Mouse (Mus musculus) MEL (cell line): ENCODE data around the gene Fcrlb.

Source experiments
- BHLHE40 ChIP-seq: IDR thresholded peaks from 2 replicates; pipeline ENCODE4 v1.6.1; 2012; ENCODE audit warnings: low read depth, mild to moderate bottlenecking, inconsistent platforms, low read length, improper control_type of control experiment, borderline replicate concordance
- E2F4 ChIP-seq: IDR thresholded peaks from 2 replicates; pipeline ENCODE4 v1.6.1; 2011; ENCODE audit warnings: low read depth, low read length, improper control_type of control experiment, borderline replicate concordance
- MEF2A ChIP-seq: IDR thresholded peaks from 2 replicates; pipeline ENCODE4 v1.6.1; 2014; ENCODE audit warnings: low read depth, mild to moderate bottlenecking, inconsistent platforms, low read length, improper control_type of control experiment; ENCODE audit not compliant: poor library complexity, insufficient replicate concordance, severe bottlenecking; ENCODE audit errors: extremely low read depth
- MXI1 ChIP-seq: IDR thresholded peaks from 2 replicates; pipeline ENCODE4 v1.6.1; 2011; ENCODE audit warnings: mild to moderate bottlenecking, low read depth, low read length, improper control_type of control experiment
- POLR2A ChIP-seq, 2 experiments: IDR thresholded peaks; 2 replicates each; pipeline ENCODE4 v1.6.1; 2011 to 2012; ENCODE audit warnings: low read length in 2 of 2, mild to moderate bottlenecking in 2 of 2, control low read depth in 1 of 2, improper control_type of control experiment in 1 of 2, low read depth in 1 of 2, moderate library complexity in 1 of 2; ENCODE audit not compliant: control insufficient read depth in 1 of 2, insufficient read depth in 1 of 2, poor library complexity in 1 of 2
- POLR2AphosphoS2 ChIP-seq: IDR thresholded peaks from 2 replicates; pipeline ENCODE4 v1.6.1; 2011; ENCODE audit warnings: low read length, improper control_type of control experiment
- RAD21 ChIP-seq: IDR thresholded peaks from 2 replicates; pipeline ENCODE4 v1.6.1; 2011; ENCODE audit warnings: mild to moderate bottlenecking, low read depth, low read length, improper control_type of control experiment
- SIN3A ChIP-seq: IDR thresholded peaks from 2 replicates; pipeline ENCODE4 v1.6.1; 2012; ENCODE audit warnings: low read length, improper control_type of control experiment, inconsistent platforms
- USF2 ChIP-seq, 2 experiments: IDR thresholded peaks; 2 replicates each; pipeline ENCODE4 v1.6.1; 2011 to 2012; ENCODE audit warnings: improper control_type of control experiment in 2 of 2, low read length in 2 of 2, borderline replicate concordance in 1 of 2, inconsistent platforms in 1 of 2, low read depth in 1 of 2, mild to moderate bottlenecking in 1 of 2; ENCODE audit not compliant: insufficient read depth in 1 of 2

- TF ChIP-seq POLR2A (IDR thresholded peaks at IDR 0.05; ENCODE audit: control insufficient read depth in 1 of 2, insufficient read depth in 1 of 2, low read depth in 1 of 2, low read length in 2 of 2, poor library complexity in 1 of 2) (no peak), MEF2A (no peak), USF2 (IDR thresholded peaks at IDR 0.05; ENCODE audit: borderline replicate concordance in 1 of 2, insufficient read depth in 1 of 2, low read depth in 1 of 2, low read length in 2 of 2) (no peak), E2F4 (no peak), RAD21 (no peak), SIN3A (no peak), MXI1 (no peak), BHLHE40 (no peak), POLR2AphosphoS2 (no peak)
Measured at GRCm38 (mm10) chr1:170929245-170929644, 16.5 kb upstream of the Fcrlb start.
